Mouse (Mus musculus) bone marrow, adult 2 months (tissue): ENCODE measurements around the gene Cdc42se1.

ENCODE experiments used
- CTCF ChIP-seq: fragments of 200-500 bp; IDR thresholded peaks from 2 replicates; pipeline ENCODE4 v1.5.1; 2011; ENCODE audit warnings: low read length, control low read depth; ENCODE audit not compliant: control insufficient read depth, insufficient read depth
- POLR2A ChIP-seq: fragments of 200-500 bp; IDR thresholded peaks from 2 replicates; pipeline ENCODE4 v1.6.1; 2011; ENCODE audit warnings: low read depth, mild to moderate bottlenecking, control low read depth, low read length, borderline replicate concordance; ENCODE audit not compliant: control insufficient read depth

DNA sequence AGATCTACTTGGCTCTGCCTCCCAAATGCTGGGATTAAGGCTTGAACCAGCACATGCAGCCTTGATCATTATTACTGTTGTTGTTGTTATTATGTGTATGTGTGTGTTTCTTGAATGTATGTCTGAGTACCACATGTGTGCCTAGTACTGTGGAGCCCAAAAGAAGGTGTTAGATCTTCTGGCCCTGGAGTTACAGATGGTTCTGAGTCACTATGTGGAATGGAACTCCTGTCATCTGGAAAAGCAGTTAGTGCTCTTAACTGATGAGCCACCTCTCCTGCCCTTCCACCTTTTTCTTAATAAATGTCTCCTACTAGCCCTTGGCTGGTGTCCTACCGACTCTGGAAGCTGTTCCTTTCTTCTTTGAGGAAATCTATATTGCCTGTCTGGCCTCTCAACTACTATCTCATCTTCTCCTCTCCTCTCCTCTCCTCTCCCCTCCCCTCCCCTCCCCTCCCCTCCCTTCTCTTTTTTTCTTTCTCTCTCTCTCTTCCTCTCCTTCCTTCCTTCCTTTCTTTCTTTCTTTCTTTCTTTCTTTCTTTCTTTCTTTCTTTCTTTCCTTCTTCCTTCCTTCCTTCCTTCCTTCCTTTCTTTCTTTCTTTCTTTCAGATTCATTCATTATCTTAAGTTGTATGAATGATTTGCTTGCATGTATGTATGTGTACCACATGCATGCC lies 19.3 kb downstream of the Cdc42se1 start:
- TF ChIP-seq CTCF (no peak), POLR2A (no peak)
